Mouse (Mus musculus): Measurements from ENCODE around the gene Nalcn. TPM values are rescaled to one million over a fixed set of nuclear protein-coding genes. Genes with fewer than 3 reads are reported as not detected.

Nalcn gene
- polyA plus RNA-seq, 1 experiment from 2014 or later, result 0.04 TPM

GRCm38 (mm10) chr14:123291118-123292007, 335.6 kb downstream of the Nalcn start:
- Histone ChIP-seq H3K4me3 (ENCODE audit: low read depth, low read length) (no peak overlapping the region), H3K4me1 (ENCODE audit: control insufficient read depth, low read depth, low read length) (no peaks in the 10 kb centered on the region), H3K9ac (ENCODE audit: low read depth, low read length) (no peak overlapping the region), H3K36me3 (ENCODE audit: control insufficient read depth, insufficient read depth) (no peaks in the 10 kb centered on the region), H3K27me3 (ENCODE audit: control insufficient read depth, insufficient read depth, low read depth, low read length) (no peaks in the 10 kb centered on the region), H3K9me3 (replicated peaks; ENCODE audit: control insufficient read depth, low read length) (no peaks in the 10 kb centered on the region), H3K27ac (ENCODE audit: low read length) (no peak overlapping the region), H3K4me2 (ENCODE audit: low read depth, low read length) (no peak overlapping the region)
- WGBS (ENCODE audit: insufficient replicate concordance), result 62% methylated on average over 4 of the region's 4 CpGs
- ATAC-seq (ENCODE audit: low read depth), result no peak

DNA sequence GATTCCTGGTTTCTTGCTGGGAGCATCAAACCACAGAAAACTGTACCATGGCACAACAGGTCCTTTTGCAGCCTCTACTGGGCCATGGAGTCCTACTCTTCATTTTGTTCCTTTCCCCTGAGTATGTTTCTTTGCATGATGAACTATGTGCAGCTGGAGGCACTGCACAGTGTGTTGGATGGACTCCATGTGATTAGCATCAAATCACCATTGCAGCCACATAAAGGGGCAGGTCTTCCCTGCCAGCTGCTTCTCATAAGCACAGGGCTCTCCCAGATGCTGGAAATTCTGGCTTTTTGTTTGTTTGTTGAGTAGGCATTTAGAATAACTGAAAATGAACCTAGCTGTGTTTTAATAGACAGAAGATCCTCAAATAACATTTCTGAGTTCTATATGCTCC, 344.8 kb downstream of the Nalcn start:
- no peak overlapping the region for H3K4me3 ChIP-seq (ENCODE audit: low read depth, low read length)
- no peak overlapping the region for H3K9ac ChIP-seq (ENCODE audit: low read depth, low read length)
- no peak for ATAC-seq (ENCODE audit: low read depth)
- no peak overlapping the region for H3K4me2 ChIP-seq (ENCODE audit: low read depth, low read length)
- no peaks in the 10 kb centered on the region for H3K4me1 ChIP-seq (ENCODE audit: control insufficient read depth, low read depth, low read length)
- no peaks in the 10 kb centered on the region for H3K27me3 ChIP-seq (ENCODE audit: control insufficient read depth, insufficient read depth, low read depth, low read length)
- H3K36me3 ChIP-seq (ENCODE audit: control insufficient read depth, insufficient read depth), result no peaks in the 10 kb centered on the region
- no peak overlapping the region for H3K27ac ChIP-seq (ENCODE audit: low read length)
- H3K9me3 ChIP-seq (replicated peaks; ENCODE audit: control insufficient read depth, low read length), result no peaks in the 10 kb centered on the region

- Histone ChIP-seq H3K9ac (ENCODE audit: low read depth, low read length) (no peak overlapping the region), H3K4me1 (ENCODE audit: control insufficient read depth, low read depth, low read length) (no peaks in the 10 kb centered on the region), H3K4me3 (ENCODE audit: low read depth, low read length) (no peak overlapping the region), H3K27ac (ENCODE audit: low read length) (no peak overlapping the region), H3K4me2 (ENCODE audit: low read depth, low read length) (no peak overlapping the region), H3K9me3 (replicated peaks; ENCODE audit: control insufficient read depth, low read length) (no peaks in the 10 kb centered on the region), H3K36me3 (ENCODE audit: control insufficient read depth, insufficient read depth) (no peaks in the 10 kb centered on the region), H3K27me3 (ENCODE audit: control insufficient read depth, insufficient read depth, low read depth, low read length) (no peaks in the 10 kb centered on the region)
- ATAC-seq (ENCODE audit: low read depth), result no peak
- WGBS (ENCODE audit: insufficient replicate concordance), result 46% methylated on average over 2 of the region's 2 CpGs
Observed at GRCm38 (mm10) chr14:123272121-123272520, 354.8 kb downstream of the Nalcn start.

DNA sequence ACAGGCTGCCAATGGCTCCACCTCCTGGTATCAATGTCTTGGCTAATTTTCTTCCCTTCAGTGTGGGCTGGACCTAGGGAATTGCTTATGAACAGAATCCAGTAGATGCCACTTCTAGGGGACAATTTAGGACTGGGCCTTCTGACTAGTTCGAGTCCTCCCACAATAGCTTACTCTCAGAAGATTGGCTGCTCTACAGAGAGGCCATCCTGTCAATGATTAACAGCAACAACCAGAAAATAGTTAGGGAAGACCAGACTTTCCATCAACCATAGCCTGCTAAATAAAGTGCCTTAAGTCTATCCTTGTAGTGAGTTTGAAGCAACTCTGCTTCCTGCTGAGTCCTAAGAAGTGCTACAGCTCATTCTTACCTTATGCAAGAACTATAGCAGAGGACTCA, 386.2 kb downstream of the Nalcn start:
- ATAC-seq (ENCODE audit: low read depth), result no peak
- Histone ChIP-seq H3K27me3 (ENCODE audit: control insufficient read depth, insufficient read depth, low read depth, low read length) (no peaks in the 10 kb centered on the region), H3K4me3 (ENCODE audit: low read depth, low read length) (no peak overlapping the region), H3K4me2 (ENCODE audit: low read depth, low read length) (no peak overlapping the region), H3K9me3 (replicated peaks; ENCODE audit: control insufficient read depth, low read length) (no peaks in the 10 kb centered on the region), H3K4me1 (ENCODE audit: control insufficient read depth, low read depth, low read length) (no peaks in the 10 kb centered on the region), H3K9ac (ENCODE audit: low read depth, low read length) (no peak overlapping the region), H3K36me3 (ENCODE audit: control insufficient read depth, insufficient read depth) (no peaks in the 10 kb centered on the region), H3K27ac (ENCODE audit: low read length) (no peak overlapping the region)
- WGBS (ENCODE audit: insufficient replicate concordance), result 20% methylated on average over 1 of the region's 1 CpGs

GRCm38 (mm10) chr14:123239945-123240344, 387.0 kb downstream of the Nalcn start:
- H3K4me1 ChIP-seq (ENCODE audit: control insufficient read depth, low read depth, low read length), result no peaks in the 10 kb centered on the region
- H3K27ac ChIP-seq (ENCODE audit: low read length), result no peak overlapping the region
- no peak for ATAC-seq (ENCODE audit: low read depth)
- no peaks in the 10 kb centered on the region for H3K36me3 ChIP-seq (ENCODE audit: control insufficient read depth, insufficient read depth)
- WGBS (ENCODE audit: insufficient replicate concordance), result 8% methylated on average over 2 of the region's 2 CpGs
- no peaks in the 10 kb centered on the region for H3K9me3 ChIP-seq (replicated peaks; ENCODE audit: control insufficient read depth, low read length)
- no peak overlapping the region for H3K4me2 ChIP-seq (ENCODE audit: low read depth, low read length)
- H3K9ac ChIP-seq (ENCODE audit: low read depth, low read length), result no peak overlapping the region
- no peak overlapping the region for H3K4me3 ChIP-seq (ENCODE audit: low read depth, low read length)
- H3K27me3 ChIP-seq (ENCODE audit: control insufficient read depth, insufficient read depth, low read depth, low read length), result no peaks in the 10 kb centered on the region

- H3K9me3 ChIP-seq (replicated peaks; ENCODE audit: control insufficient read depth, low read length), result no peaks in the 10 kb centered on the region
- no peaks in the 10 kb centered on the region for H3K4me1 ChIP-seq (ENCODE audit: control insufficient read depth, low read depth, low read length)
- H3K36me3 ChIP-seq (ENCODE audit: control insufficient read depth, insufficient read depth), result no peaks in the 10 kb centered on the region
- no peak for ATAC-seq (ENCODE audit: low read depth)
- H3K9ac ChIP-seq (ENCODE audit: low read depth, low read length), result no peak overlapping the region
- 36% methylated on average over 2 of the region's 2 CpGs for WGBS (ENCODE audit: insufficient replicate concordance)
- no peak overlapping the region for H3K4me3 ChIP-seq (ENCODE audit: low read depth, low read length)
- no peak overlapping the region for H3K4me2 ChIP-seq (ENCODE audit: low read depth, low read length)
- no peak overlapping the region for H3K27ac ChIP-seq (ENCODE audit: low read length)
- H3K27me3 ChIP-seq (ENCODE audit: control insufficient read depth, insufficient read depth, low read depth, low read length), result no peaks in the 10 kb centered on the region
Observed at GRCm38 (mm10) chr14:123237002-123237401, 389.9 kb downstream of the Nalcn start.

- Histone ChIP-seq H3K9me3 (replicated peaks; ENCODE audit: control insufficient read depth, low read length) (no peaks in the 10 kb centered on the region), H3K27me3 (ENCODE audit: control insufficient read depth, insufficient read depth, low read depth, low read length) (no peaks in the 10 kb centered on the region), H3K4me2 (ENCODE audit: low read depth, low read length) (no peak overlapping the region), H3K36me3 (ENCODE audit: control insufficient read depth, insufficient read depth) (no peaks in the 10 kb centered on the region), H3K4me1 (ENCODE audit: control insufficient read depth, low read depth, low read length) (no peaks in the 10 kb centered on the region), H3K27ac (ENCODE audit: low read length) (no peak overlapping the region), H3K9ac (ENCODE audit: low read depth, low read length) (no peak overlapping the region), H3K4me3 (ENCODE audit: low read depth, low read length) (no peak overlapping the region)
- no peak for ATAC-seq (ENCODE audit: low read depth)
Observed at GRCm38 (mm10) chr14:123232630-123233206, 394.2 kb downstream of the Nalcn start.

Other genes starting within 250 kb of the Nalcn start
- gene Itgbl1, start 32.8 kb upstream of the Nalcn start, polyA plus RNA-seq (2015; fragmentation: Nextera tagmentation; extraction: Ambion mirVana), result 0.02 TPM in 1 of 2 replicates, not detected in the other

Measured in liver, embryonic 16.5 days (tissue).